Mouse (Mus musculus) heart, embryonic 11.5 days (tissue): ENCODE measurements around the gene Tmem74b. TPM values are rescaled to one million over a fixed set of nuclear protein-coding genes. Genes with fewer than 3 reads are reported as not detected.

Source experiments
- ATAC-seq: fragments of 200-750 bp; cut with Nextera tagmentation; replicated peaks from 2 replicates; pipeline ENCODE4 v1.8.0; 2017; ENCODE audit warnings: moderate library complexity; ENCODE audit not compliant: insufficient number of reproducible peaks, low FRiP score, low TSS enrichment
- H3K27ac ChIP-seq: fragments of 300-500 bp; sonication (generic); 2 replicates; pipeline ENCODE4 v1.5.1; 2014; ENCODE audit warnings: mild to moderate bottlenecking, low read depth, low read length
- H3K27me3 ChIP-seq: fragments of 300-500 bp; sonication (generic); 2 replicates; pipeline ENCODE4 v1.6.1; 2014; ENCODE audit warnings: mild to moderate bottlenecking, low read length, mixed read lengths; ENCODE audit not compliant: control insufficient read depth, insufficient read depth
- H3K36me3 ChIP-seq: fragments of 300-500 bp; sonication (generic); 2 replicates; pipeline ENCODE4 v1.6.1; 2014; ENCODE audit warnings: mild to moderate bottlenecking, low read length, moderate library complexity, mixed read lengths; ENCODE audit not compliant: control insufficient read depth, insufficient read depth
- H3K4me1 ChIP-seq: fragments of 300-500 bp; sonication (generic); 2 replicates; pipeline ENCODE4 v1.6.1; 2014; ENCODE audit warnings: low read length; ENCODE audit not compliant: control insufficient read depth, insufficient read depth
- H3K4me2 ChIP-seq: fragments of 300-500 bp; sonication (generic); 2 replicates; pipeline ENCODE4 v1.6.1; 2014; ENCODE audit warnings: mild to moderate bottlenecking, moderate library complexity
- H3K4me3 ChIP-seq: fragments of 300-500 bp; sonication (generic); 2 replicates; pipeline ENCODE4 v1.5.1; 2014; ENCODE audit warnings: low read depth, low read length
- H3K9ac ChIP-seq: fragments of 300-500 bp; sonication (generic); 2 replicates; pipeline ENCODE4 v1.6.1; 2014; ENCODE audit warnings: mild to moderate bottlenecking, low read depth, low read length, moderate library complexity
- H3K9me3 ChIP-seq: fragments of 300-500 bp; sonication (generic); replicated peaks from 2 replicates; pipeline ENCODE4 v1.6.1; 2016; ENCODE audit warnings: low read length; ENCODE audit not compliant: control insufficient read depth
- WGBS: fragments of 180-500 bp; shearing (Covaris S2); extraction: QIAGEN DNeasy Blood & Tissue Kit; methylation state at CpG from one replicate; pipeline ENCODE4 v1.1.7; 2014; ENCODE audit not compliant: insufficient replicate concordance; 5-methylcytosine and 5-hydroxymethylcytosine counted together
- polyA plus RNA-seq: library from polyadenylated mRNA; unstranded; fragments of >200 nt; fragmentation: Nextera tagmentation; extraction: Ambion mirVana; gene quantifications from 2 replicates; pipeline ENCODE4 v1.2.1, GENCODE M21; 2014

The Tmem74b gene
- polyA plus RNA-seq, 1 experiment from 2014 or later, result 1.4 TPM

DNA sequence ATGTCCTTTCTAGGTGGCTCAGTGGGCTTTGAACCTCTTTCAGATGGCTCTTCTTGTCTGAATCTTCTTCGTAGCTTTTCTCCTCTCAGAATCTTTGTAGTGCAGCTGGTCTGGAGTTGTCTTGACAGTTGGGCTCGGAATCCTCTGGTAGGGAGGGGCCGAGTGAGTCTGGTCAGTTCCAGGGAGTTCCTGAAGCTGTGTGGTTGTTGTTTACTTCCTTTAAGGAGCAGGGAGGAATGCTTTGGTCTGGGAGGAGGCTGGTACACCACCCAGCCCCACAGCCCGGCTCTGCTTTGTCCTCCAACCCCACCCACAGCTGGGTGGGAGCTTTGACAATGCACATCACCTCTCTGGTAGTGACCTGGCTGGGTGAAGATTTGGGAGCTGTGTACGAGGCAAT is 49.5 kb downstream of the Tmem74b start:
- no peak overlapping the region for H3K27ac ChIP-seq
- H3K9me3 ChIP-seq, result no peaks in the 10 kb centered on the region
- 65% methylated on average over 5 of the region's 5 CpGs for WGBS
- H3K4me2 ChIP-seq, result no peak overlapping the region
- H3K4me3 ChIP-seq, result no peak overlapping the region
- H3K36me3 ChIP-seq, result no peaks in the 10 kb centered on the region
- no peak for ATAC-seq
- H3K9ac ChIP-seq, result no peak overlapping the region
- H3K4me1 ChIP-seq, result no peaks in the 10 kb centered on the region
- H3K27me3 ChIP-seq, result no peaks in the 10 kb centered on the region

DNA sequence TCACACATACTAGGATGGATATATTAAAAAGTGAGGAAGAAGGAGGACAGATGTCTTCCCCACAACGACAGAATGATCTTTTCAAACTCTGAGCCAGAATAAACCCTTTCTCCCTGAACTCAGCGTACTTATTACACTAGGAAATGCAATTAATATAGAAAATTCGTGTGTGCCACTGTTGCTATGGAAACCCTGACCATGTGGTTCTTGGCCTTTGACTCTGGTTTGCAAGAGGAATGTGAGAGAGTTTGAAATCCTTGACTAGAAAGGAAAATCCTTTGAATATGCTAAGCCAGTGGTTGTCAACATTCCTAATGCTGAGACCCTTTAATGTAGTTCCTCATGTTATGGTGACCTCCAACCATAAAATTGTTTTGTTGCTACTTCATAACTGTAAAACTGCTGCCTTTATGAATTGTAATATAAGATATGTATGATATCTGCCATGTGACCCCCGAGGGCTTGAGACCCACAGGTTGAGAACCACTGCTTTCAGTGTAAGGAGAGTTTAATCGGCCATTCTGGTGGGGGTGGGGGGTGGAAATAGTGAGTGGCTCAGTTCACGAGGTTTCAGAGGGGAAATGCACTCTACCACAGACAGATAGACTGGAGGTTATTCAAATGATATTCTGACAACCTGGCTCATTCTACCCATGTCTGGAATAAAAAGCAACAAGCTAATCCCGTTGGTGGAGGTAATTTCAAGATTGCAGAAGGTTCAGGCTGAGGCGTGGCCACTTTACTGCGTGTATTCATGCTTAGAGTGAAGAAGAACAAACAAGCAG is 54.7 kb downstream of the Tmem74b start:
- Histone ChIP-seq H3K4me2 (no peak overlapping the region), H3K9me3 (no peaks in the 10 kb centered on the region), H3K9ac (no peak overlapping the region), H3K36me3 (no peaks in the 10 kb centered on the region), H3K4me1 (no peaks in the 10 kb centered on the region), H3K27ac (no peak overlapping the region), H3K4me3 (no peak overlapping the region), H3K27me3 (no peaks in the 10 kb centered on the region)
- 62% methylated on average over 9 of the region's 9 CpGs for WGBS
- no peak for ATAC-seq

- Histone ChIP-seq H3K27me3 (no peaks in the 10 kb centered on the region), H3K4me3 (no peak overlapping the region), H3K4me1 (no peaks in the 10 kb centered on the region), H3K9ac (no peak overlapping the region), H3K9me3 (no peaks in the 10 kb centered on the region), H3K27ac (no peak overlapping the region), H3K36me3 (no peaks in the 10 kb centered on the region), H3K4me2 (no peak overlapping the region)
- no peak for ATAC-seq
- WGBS, result 78% methylated on average over 5 of the region's 5 CpGs
Observed at GRCm38 (mm10) chr2:151757451-151757850, 55.6 kb downstream of the Tmem74b start.

GRCm38 (mm10) chr2:151758806-151759353 is 57.1 kb downstream of the Tmem74b start:
- Histone ChIP-seq H3K36me3 (no peaks in the 10 kb centered on the region), H3K4me2 (no peak overlapping the region), H3K4me3 (no peak overlapping the region), H3K9ac (no peak overlapping the region), H3K27ac (no peak overlapping the region), H3K27me3 (no peaks in the 10 kb centered on the region), H3K9me3 (no peaks in the 10 kb centered on the region), H3K4me1 (no peaks in the 10 kb centered on the region)
- 62% methylated on average over 1 of the region's 1 CpGs for WGBS
- ATAC-seq, result no peak

Other genes with a start within 250 kb of the Tmem74b start
- gene 4921509C19Rik, start 225.9 kb upstream of the Tmem74b start, polyA plus RNA-seq, result not detected in 2 replicates
- 184 TPM in 2 replicates for gene Nsfl1c, start 207.8 kb upstream of the Tmem74b start, polyA plus RNA-seq
- gene Fkbp1a, start 159.5 kb upstream of the Tmem74b start, polyA plus RNA-seq, result 859 and 898 TPM in 2 replicates
- 0.70 and 1.3 TPM in 2 replicates for gene Sdcbp2, start 129.4 kb upstream of the Tmem74b start, polyA plus RNA-seq
- gene Snph, start 69.4 kb upstream of the Tmem74b start, polyA plus RNA-seq, result 0.30 and 0.75 TPM in 2 replicates
- not detected in 2 replicates for gene Rad21l, start 33.5 kb upstream of the Tmem74b start, polyA plus RNA-seq
- 30.7 and 33.6 TPM in 2 replicates for gene Psmf1, start 42.2 kb downstream of the Tmem74b start, polyA plus RNA-seq
- gene Rspo4, start 140.9 kb downstream of the Tmem74b start, polyA plus RNA-seq, result 0.10 and 0.24 TPM in 2 replicates
- gene Angpt4, start 209.2 kb downstream of the Tmem74b start, polyA plus RNA-seq, result 0.21 and 0.30 TPM in 2 replicates